Mouse (Mus musculus) heart, adult 2 months (tissue): ENCODE data around the gene Exd1. TPM values are rescaled to one million over a fixed set of nuclear protein-coding genes. Genes with fewer than 3 reads are reported as not detected.
"Not testable (repeated sequence)": the region's sequence is repeated elsewhere in the genome, so short reads cannot be mapped to it uniquely, and the experiment has no call there.

Experiments used
- DNase-seq, 2 experiments: peaks; one replicate each; pipeline ENCODE4 v3.0.0; 2021
- H3K27ac ChIP-seq: fragments of 200-600 bp; 2 replicates; pipeline ENCODE4 v1.8.1; 2022
- H3K27me3 ChIP-seq: fragments of 200-500 bp; 2 replicates; pipeline ENCODE4 v1.6.1; 2012; ENCODE audit warnings: mild to moderate bottlenecking, low read length, inconsistent platforms, mixed read lengths; ENCODE audit not compliant: control insufficient read depth, insufficient read depth
- H3K36me3 ChIP-seq: fragments of 200-500 bp; 2 replicates; pipeline ENCODE4 v1.6.1; 2012; ENCODE audit warnings: low read length, inconsistent platforms; ENCODE audit not compliant: control insufficient read depth, insufficient read depth
- H3K4me1 ChIP-seq: fragments of 200-500 bp; 2 replicates; pipeline ENCODE4 v1.6.1; 2011; ENCODE audit warnings: low read length; ENCODE audit not compliant: control insufficient read depth, insufficient read depth
- H3K4me3 ChIP-seq: fragments of 200-600 bp; 2 replicates; pipeline ENCODE4 v1.8.1; 2022
- H3K79me2 ChIP-seq: fragments of 200-500 bp; replicated peaks from 2 replicates; pipeline ENCODE4 v1.6.1; 2012; ENCODE audit warnings: mild to moderate bottlenecking, inconsistent platforms, low read length, moderate library complexity, mixed read lengths; ENCODE audit not compliant: control insufficient read depth, insufficient read depth
- H3K9ac ChIP-seq: fragments of 200-500 bp; 2 replicates; pipeline ENCODE4 v1.6.1; 2012; ENCODE audit warnings: low read depth, mild to moderate bottlenecking, control low read depth, inconsistent platforms, low read length, mixed read lengths
- CTCF ChIP-seq: fragments of 200-600 bp; IDR thresholded peaks from 2 replicates; pipeline ENCODE4 v1.8.1; 2022; ENCODE audit warnings: antibody characterized with exemption, mild to moderate bottlenecking, moderate library complexity
- EP300 ChIP-seq: fragments of 200-500 bp; IDR thresholded peaks from 2 replicates; pipeline ENCODE4 v1.6.1; 2011; ENCODE audit warnings: low read depth, low read length, control low read depth; ENCODE audit not compliant: insufficient read depth
- POLR2A ChIP-seq: fragments of 200-500 bp; IDR thresholded peaks from 2 replicates; pipeline ENCODE4 v1.6.1; 2011; ENCODE audit warnings: mild to moderate bottlenecking, low read depth, low read length, control low read depth; ENCODE audit not compliant: insufficient read depth
- WGBS: fragments of 180-500 bp; shearing (Covaris S2); methylation state at CpG from one replicate; pipeline ENCODE4 v1.1.7; 2018; 5-methylcytosine and 5-hydroxymethylcytosine counted together
- intact Hi-C: fragments of 180-260 bp; cut with DNase I; formaldehyde crosslinking; loops from one replicate; pipeline ENCODE4 v1.15.1; 2025
- polyA plus RNA-seq: library from polyadenylated mRNA; depleted of rRNA; stranded (reverse); fragments of >200 nt; gene quantifications from 2 replicates; pipeline ENCODE4 v1.2.3, GENCODE M21; 2012
- total RNA-seq, 2 experiments: library from RNA; stranded (reverse); gene quantifications; 2 replicates each; pipeline ENCODE4 v1.2.3; 2021

Exd1 gene
- total and polyA plus RNA-seq, 3 experiments = 0.18 to 0.23 (median 0.21) TPM

DNA sequence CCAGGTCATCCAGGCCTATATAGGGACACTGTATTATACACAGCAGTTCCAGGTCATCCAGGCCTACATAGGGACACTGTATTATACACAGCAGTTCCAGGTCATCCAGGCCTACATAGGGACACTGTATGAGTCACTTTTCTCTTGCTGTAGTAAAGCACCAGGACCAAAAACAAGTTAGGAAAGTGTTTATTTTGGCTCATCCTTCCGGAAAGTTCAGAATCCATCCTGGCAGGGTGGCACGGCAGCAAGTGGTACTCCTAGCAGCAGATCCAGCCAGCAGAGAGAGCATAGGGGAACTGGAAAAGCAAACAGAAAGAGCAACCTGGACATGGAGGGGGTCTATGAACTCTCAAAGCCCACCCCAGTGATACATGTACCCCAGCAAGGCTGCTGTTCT, 36.6 kb downstream of the Exd1 start:
- TF ChIP-seq POLR2A = no peak
- no peak for TF ChIP-seq EP300
- no peak for TF ChIP-seq CTCF
- H3K27me3 ChIP-seq = no peaks in the 10 kb centered on the region

DNA sequence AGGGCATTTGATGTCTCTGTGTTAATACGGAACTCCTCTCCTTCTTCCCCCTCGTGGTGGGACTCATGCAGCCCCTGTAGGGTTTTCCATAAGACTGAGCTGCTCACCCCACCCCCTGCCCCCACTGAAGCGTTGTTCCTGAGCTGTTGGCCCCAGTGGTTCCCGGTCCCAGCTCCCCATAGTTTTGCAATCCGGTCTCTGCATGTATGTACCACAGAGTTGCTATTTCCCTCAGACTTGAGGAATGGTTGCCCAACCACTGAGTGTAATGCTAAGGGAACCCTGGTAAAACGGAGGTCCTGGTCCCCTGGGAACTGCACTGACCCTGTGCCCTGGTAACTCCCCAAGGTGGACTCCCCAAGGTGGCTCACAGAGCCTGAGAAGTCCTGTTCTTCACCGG, 38.9 kb downstream of the Exd1 start:
- H3K79me2 ChIP-seq, intact Hi-C loops, H3K4me3 ChIP-seq, DNase-seq, H3K4me1 ChIP-seq, H3K27ac ChIP-seq, H3K9ac ChIP-seq, H3K36me3 ChIP-seq, H3K27me3 ChIP-seq: not testable (repeated sequence)
- 67% methylated on average over 7 of the region's 7 CpGs for WGBS

More for the DNA sequence above, 36.6 kb downstream of the Exd1 start:
- WGBS = 67% methylated on average over 2 of the region's 2 CpGs
- Histone ChIP-seq H3K4me1 (no peaks in the 10 kb centered on the region), H3K9ac (no peak overlapping the region), H3K79me2 (no peaks in the 10 kb centered on the region), H3K36me3 (no peaks in the 10 kb centered on the region), H3K4me3 (no peak overlapping the region), H3K27ac (no peak overlapping the region)
- intact Hi-C loops = no loop called here
- DNase-seq = no peak

DNA sequence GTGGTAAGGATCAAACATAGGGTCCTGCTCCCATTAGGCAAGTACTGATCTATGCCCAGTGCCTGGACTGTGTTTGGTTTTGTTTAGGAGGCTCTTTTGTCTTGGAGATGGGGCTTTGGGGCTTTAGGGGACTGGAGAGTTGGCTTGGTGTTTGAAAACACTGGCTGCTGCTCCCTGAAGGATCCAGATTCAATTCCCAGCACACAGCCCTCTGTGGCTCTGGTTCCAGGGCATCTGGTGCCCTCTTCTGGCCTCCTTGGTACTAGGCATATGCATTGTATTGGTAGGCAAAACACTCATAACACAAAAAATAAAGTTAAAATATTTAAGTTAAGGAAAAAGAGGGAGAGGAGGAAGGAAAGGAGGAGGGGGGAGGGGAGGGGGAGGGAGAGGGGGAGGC, 40.3 kb downstream of the Exd1 start:
- no peak for DNase-seq
- Histone ChIP-seq H3K4me1 (no peaks in the 10 kb centered on the region), H3K36me3 (no peaks in the 10 kb centered on the region), H3K27ac (no peak overlapping the region), H3K79me2 (no peaks in the 10 kb centered on the region), H3K27me3 (no peaks in the 10 kb centered on the region), H3K4me3 (no peak overlapping the region), H3K9ac (no peak overlapping the region)
- TF ChIP-seq CTCF = peak; percentile 32
- TF ChIP-seq POLR2A = no peak
- TF ChIP-seq EP300 = no peak
- intact Hi-C loops = no loop called here

DNA sequence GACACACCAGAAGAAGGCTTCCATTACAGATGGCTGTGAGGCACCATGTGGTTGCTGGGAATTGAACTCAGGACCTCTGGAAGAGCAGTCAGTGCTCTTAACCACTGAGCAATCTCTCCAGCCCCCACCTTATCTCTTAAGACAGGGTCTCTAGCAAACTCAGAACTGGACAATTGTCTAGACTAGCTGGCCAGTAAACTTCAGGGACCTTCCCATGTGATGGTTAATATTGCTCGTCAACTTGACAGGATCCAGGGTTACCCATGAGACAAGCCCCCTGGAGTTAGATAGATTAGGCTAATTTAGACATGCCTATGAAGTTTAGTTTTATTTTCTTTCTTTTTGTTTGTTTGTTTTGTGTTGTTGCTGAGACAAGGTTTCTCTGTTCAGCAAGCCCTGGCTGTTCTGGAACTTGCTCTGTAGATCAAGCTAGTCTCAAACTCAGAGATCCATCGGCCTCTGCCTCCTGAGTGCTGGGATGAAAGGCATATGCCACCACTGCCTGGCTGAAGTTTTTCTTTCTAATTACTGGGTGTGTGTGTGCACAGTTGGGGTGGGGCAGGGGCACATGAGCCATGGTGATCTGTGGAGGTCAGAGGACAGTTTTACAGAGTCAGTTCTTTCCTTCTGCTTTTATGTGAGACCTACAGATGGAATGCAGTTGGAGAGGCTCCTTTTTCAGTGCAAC, 46.3 kb downstream of the Exd1 start:
- no peak for DNase-seq
- no peaks in the 10 kb centered on the region for H3K27me3 ChIP-seq
- H3K79me2 ChIP-seq = no peaks in the 10 kb centered on the region
- no peak overlapping the region for H3K27ac ChIP-seq
- TF ChIP-seq EP300 (no peak), CTCF (no peak), POLR2A (no peak)
- no peaks in the 10 kb centered on the region for H3K36me3 ChIP-seq
- no peak overlapping the region for H3K4me3 ChIP-seq
- WGBS = 80% methylated on average over 2 of the region's 2 CpGs
- H3K4me1 ChIP-seq = no peaks in the 10 kb centered on the region
- intact Hi-C loops = no loop called here
- H3K9ac ChIP-seq = no peak overlapping the region

DNA sequence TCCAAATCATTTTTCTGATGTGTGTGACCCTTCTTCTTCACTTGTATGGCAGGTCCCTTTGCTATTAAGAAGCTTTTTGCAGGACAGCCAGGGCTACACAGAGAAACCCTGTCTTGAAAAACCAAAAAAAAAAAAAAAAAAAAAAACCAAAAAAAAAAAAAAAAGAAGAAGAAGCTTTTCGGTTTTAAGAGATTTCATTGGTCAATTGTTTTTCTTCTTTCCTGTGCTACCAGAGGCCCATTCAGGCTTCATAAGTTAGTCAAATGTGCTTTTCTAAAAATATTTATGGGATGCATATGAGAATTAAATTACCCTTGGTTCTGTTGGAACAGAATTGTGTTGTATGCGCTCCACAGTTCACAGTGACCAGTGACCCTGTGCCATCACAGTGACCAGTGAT, 48.6 kb downstream of the Exd1 start:
- no peaks in the 10 kb centered on the region for H3K79me2 ChIP-seq
- no peaks in the 10 kb centered on the region for H3K27me3 ChIP-seq
- no peaks in the 10 kb centered on the region for H3K36me3 ChIP-seq
- intact Hi-C loops = no loop called here
- no peak overlapping the region for H3K27ac ChIP-seq
- 79% methylated on average over 2 of the region's 2 CpGs for WGBS
- H3K4me3 ChIP-seq = no peak overlapping the region
- TF ChIP-seq EP300 (no peak), CTCF (no peak)
- DNase-seq = no peak
- no peak overlapping the region for H3K9ac ChIP-seq
- H3K4me1 ChIP-seq = no peaks in the 10 kb centered on the region

DNA sequence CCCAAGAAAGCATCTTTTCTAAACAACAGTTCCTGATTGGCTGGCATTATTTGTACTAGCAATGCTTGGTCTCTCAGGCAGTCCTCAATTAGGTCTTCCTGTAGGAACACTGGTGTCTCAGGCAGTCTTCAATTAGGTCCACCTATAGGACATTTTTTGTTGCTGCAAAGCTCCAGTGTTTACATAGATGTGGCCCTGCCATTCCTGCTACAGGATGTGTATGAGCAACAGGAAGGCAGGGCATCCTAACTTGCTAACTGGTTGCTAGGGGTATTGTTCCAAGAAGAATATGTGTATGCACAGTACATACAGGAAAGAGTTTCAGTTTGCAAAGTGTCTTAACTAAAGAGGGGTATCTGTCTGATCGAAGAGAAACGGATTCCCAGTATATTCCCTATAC, 51.3 kb downstream of the Exd1 start:
- H3K79me2 ChIP-seq = no peaks in the 10 kb centered on the region
- no peaks in the 10 kb centered on the region for H3K36me3 ChIP-seq
- H3K9ac ChIP-seq = no peak overlapping the region
- no peak overlapping the region for H3K27ac ChIP-seq
- no peak for DNase-seq
- TF ChIP-seq CTCF (no peak), EP300 (no peak), POLR2A (no peak)
- H3K4me3 ChIP-seq = no peak overlapping the region
- intact Hi-C loops = no loop called here
- WGBS = 76% methylated on average over 2 of the region's 2 CpGs
- no peaks in the 10 kb centered on the region for H3K27me3 ChIP-seq
- no peaks in the 10 kb centered on the region; the same call in 1 of the 2 replicates for H3K4me1 ChIP-seq

DNA sequence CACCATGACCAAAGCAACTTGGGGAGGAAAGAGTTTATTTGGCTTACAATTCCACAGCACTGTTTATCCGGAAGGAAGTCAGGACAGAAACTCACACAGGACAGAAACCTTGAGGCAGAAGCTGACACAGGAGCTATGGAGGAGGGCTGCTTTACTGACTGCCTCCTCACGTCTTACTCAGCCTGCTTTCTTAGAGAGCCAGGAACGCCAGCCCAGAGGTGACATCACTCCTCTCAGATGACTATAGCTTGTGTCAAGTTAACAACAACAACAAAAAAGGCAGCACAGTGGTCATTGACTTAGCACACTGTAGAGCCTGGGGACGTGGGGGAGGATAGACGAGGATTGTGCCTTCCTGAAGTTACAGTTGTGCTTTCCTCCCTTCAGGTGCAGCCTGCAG, 55.5 kb downstream of the Exd1 start:
- Histone ChIP-seq H3K27ac (no peak overlapping the region), H3K36me3 (no peaks in the 10 kb centered on the region), H3K4me1 (no peaks in the 10 kb centered on the region; the same call in 1 of the 2 replicates), H3K9ac (no peak overlapping the region), H3K79me2 (no peaks in the 10 kb centered on the region), H3K27me3 (no peaks in the 10 kb centered on the region), H3K4me3 (no peak overlapping the region)
- TF ChIP-seq CTCF (no peak), POLR2A (no peak), EP300 (no peak)
- 20% methylated on average over 5 of the region's 5 CpGs for WGBS
- DNase-seq = no peak
- intact Hi-C loops = no loop called here
